Mouse (Mus musculus) megakaryocyte, embryonic 14.5 days (primary cell): Measurements from ENCODE around the gene Zfp273.

ENCODE experiments used
- FLI1 ChIP-seq: IDR thresholded peaks from 2 replicates; pipeline ENCODE4 v1.6.1; 2012; ENCODE audit warnings: low read length, inconsistent platforms, mixed read lengths
- GATA1 ChIP-seq: IDR thresholded peaks from 3 replicates; pipeline ENCODE4 v1.6.1; 2012; ENCODE audit warnings: mixed read lengths, low read length, inconsistent platforms, borderline replicate concordance

- no peak for TF ChIP-seq GATA1
- no peak for TF ChIP-seq FLI1
Observed at GRCm38 (mm10) chr13:67798618-67799017, 14.9 kb upstream of the Zfp273 start.
